Mouse (Mus musculus) urinary bladder, postnatal 10 days (tissue): ENCODE results near the gene Olfr1121.
"Not testable (repeated sequence)": the region's sequence is repeated elsewhere in the genome, so short reads cannot be mapped to it uniquely, and the experiment has no call there.

Source experiments
- DNase-seq: peaks from one replicate; pipeline ENCODE4 v3.0.0; 2022; ENCODE audit warnings: low spot score

Gene Olfr1121

GRCm38 (mm10) chr2:87369595-87369994 is at the start of gene Olfr1121:
Olfr1121 (plus strand) TSS chr2:87369895.
- no peak for DNase-seq

GRCm38 (mm10) chr2:87354515-87354914 is 15.2 kb upstream of the Olfr1121 start, which contains the start of gene Olfr1120:
Olfr1120 (plus strand) TSS chr2:87354815.
- no peak for DNase-seq

GRCm38 (mm10) chr2:87360121-87360520 is 9.6 kb upstream of the Olfr1121 start:
- not testable (repeated sequence) for DNase-seq

- DNase-seq, result no peak
These were observed 2.0 kb downstream of the Olfr1121 start for GRCm38 (mm10) chr2:87371726-87372125.

- no peak for DNase-seq
These were observed 14.2 kb downstream of the Olfr1121 start for GRCm38 (mm10) chr2:87383935-87384334.

GRCm38 (mm10) chr2:87385549-87385948 is 15.9 kb downstream of the Olfr1121 start, which contains the start of gene Olfr1122:
Olfr1122 (plus strand) TSS chr2:87385849.
- no peak for DNase-seq

GRCm38 (mm10) chr2:87393605-87394004 is 23.9 kb downstream of the Olfr1121 start:
- not testable (repeated sequence) for DNase-seq

GRCm38 (mm10) chr2:87394686-87395085 is 25.0 kb downstream of the Olfr1121 start:
- not testable (repeated sequence) for DNase-seq

GRCm38 (mm10) chr2:87416335-87416734 is 46.6 kb downstream of the Olfr1121 start, which contains the start of gene Olfr1123:
Olfr1123 (plus strand) TSS chr2:87416635.
- DNase-seq, result no peak
